1 mouse cellular context compared by ENCODE assay signal in the genomic region with DNA sequence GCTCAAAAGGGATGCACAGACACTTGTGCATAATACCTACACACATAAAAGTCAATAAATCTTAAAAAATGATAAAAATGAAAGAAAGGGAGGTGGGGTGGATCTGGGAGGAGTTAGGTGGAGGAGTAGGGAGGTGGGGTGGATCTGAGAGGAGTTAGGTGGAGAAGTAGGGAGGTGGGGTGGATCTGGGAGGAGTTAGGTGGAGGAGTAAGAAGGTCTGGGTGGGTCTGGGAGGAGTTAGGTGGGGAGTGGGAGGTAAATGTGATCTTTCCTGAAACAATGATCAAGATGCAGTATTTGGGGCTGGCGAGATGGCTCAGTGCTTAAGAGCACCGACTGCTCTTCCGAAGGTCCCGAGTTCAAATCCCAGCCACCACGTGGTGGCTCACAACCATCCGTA.
TF ChIP-seq lines count a peak whose summit lies in the region.

No protein-coding gene starts in this region.

TF ChIP-seq in CH12.LX, 34 proteins besides CTCF, POLR2A, EP300 and RAD21:
- TF ChIP-seq ETS1 (conservative IDR thresholded peaks at IDR 0.05; ENCODE audit: low read depth, low read length), result no peak
- no peak for TF ChIP-seq JUN (IDR thresholded peaks at IDR 0.05; ENCODE audit: insufficient read depth, low read depth, low read length)
- no peak for TF ChIP-seq TCF12 (IDR thresholded peaks at IDR 0.05; ENCODE audit: low read depth, low read length)
- TF ChIP-seq GABPA (IDR thresholded peaks at IDR 0.05; ENCODE audit: insufficient replicate concordance, low read depth, low read length), result no peak
- no peak for TF ChIP-seq POLR2AphosphoS2 (IDR thresholded peaks at IDR 0.05; ENCODE audit: low read depth, low read length)
- TF ChIP-seq NRF1 (IDR thresholded peaks at IDR 0.05; ENCODE audit: low read depth, low read length), result no peak
- no peak for TF ChIP-seq ELF1 (IDR thresholded peaks at IDR 0.05; ENCODE audit: low read depth, low read length)
- no peak for TF ChIP-seq TBP (conservative IDR thresholded peaks at IDR 0.05; ENCODE audit: low read depth, low read length)
- no peak for TF ChIP-seq MEF2A (IDR thresholded peaks at IDR 0.05; ENCODE audit: borderline replicate concordance, low read depth, low read length)
